Mouse (Mus musculus) midbrain, embryonic 10.5 days (tissue): Measurements from ENCODE around the gene Aif1l. TPM values are rescaled to one million over a fixed set of nuclear protein-coding genes. Genes with fewer than 3 reads are reported as not detected.
"Not testable (repeated sequence)": the region's sequence is repeated elsewhere in the genome, so short reads cannot be mapped to it uniquely, and the experiment has no call there.

Experiments
- DNase-seq: peaks from one replicate; pipeline ENCODE4 v3.0.0-alpha.2; 2017; ENCODE audit warnings: low spot score
- H3K27ac ChIP-seq: fragments of 300-500 bp; sonication (generic); replicated peaks from 2 replicates; pipeline ENCODE4 v1.5.1; 2016; ENCODE audit warnings: mild to moderate bottlenecking
- H3K27me3 ChIP-seq: fragments of 300-500 bp; sonication (generic); 2 replicates; pipeline ENCODE4 v1.6.1; 2016; ENCODE audit warnings: low read depth, mild to moderate bottlenecking; ENCODE audit not compliant: poor library complexity, severe bottlenecking
- H3K36me3 ChIP-seq: fragments of 300-500 bp; sonication (generic); 2 replicates; pipeline ENCODE4 v1.6.1; 2016; ENCODE audit warnings: mild to moderate bottlenecking, moderate library complexity
- H3K4me1 ChIP-seq: fragments of 300-500 bp; sonication (generic); 2 replicates; pipeline ENCODE4 v1.6.1; 2016
- H3K4me3 ChIP-seq: fragments of 300-500 bp; sonication (generic); 2 replicates; pipeline ENCODE4 v1.5.1; 2016; ENCODE audit warnings: mild to moderate bottlenecking, moderate library complexity
- H3K9me3 ChIP-seq: fragments of 300-500 bp; sonication (generic); replicated peaks from 2 replicates; pipeline ENCODE4 v1.6.1; 2016; ENCODE audit warnings: mild to moderate bottlenecking
- WGBS: fragments of 180-500 bp; shearing (Covaris S2); methylation state at CpG from one replicate; pipeline ENCODE4 v1.1.7; 2016; 5-methylcytosine and 5-hydroxymethylcytosine counted together
- polyA plus RNA-seq: library from polyadenylated mRNA; unstranded; fragments of >200 nt; fragmentation: Nextera tagmentation; extraction: Ambion mirVana; gene quantifications from 2 replicates; pipeline ENCODE4 v1.2.1, GENCODE M21; 2016

Gene Aif1l
- polyA plus RNA-seq = 68.3 and 76.2 TPM in 2 replicates

GRCm38 (mm10) chr2:31950058-31950871 lies at the start of gene Aif1l:
Gene Aif1l (plus strand): TSS chr2:31950139.
- Histone ChIP-seq H3K4me3 (peak within 1 kb of the TSS; percentile 94), H3K4me1 (peaks cover 41% of the 10 kb centered on the region), H3K36me3 (peaks cover 32% of the 10 kb centered on the region), H3K27ac (peak within 1 kb of the TSS; percentile 90), H3K9me3 (no peaks in the 10 kb centered on the region), H3K27me3 (peaks cover 20% of the 10 kb centered on the region)
- WGBS = under 1% methylated on average over 66 of the region's 66 CpGs
- peak; percentile 88 for DNase-seq

GRCm38 (mm10) chr2:31900932-31901331 lies 49.0 kb upstream of the Aif1l start:
- WGBS = 74% methylated on average over 4 of the region's 4 CpGs

GRCm38 (mm10) chr2:31901659-31902362 lies 48.1 kb upstream of the Aif1l start:
- Histone ChIP-seq H3K36me3 (no peaks in the 10 kb centered on the region), H3K4me1 (peaks cover 36% of the 10 kb centered on the region), H3K27ac (no peak overlapping the region), H3K9me3 (no peaks in the 10 kb centered on the region), H3K27me3 (0 out of 2 replicates have a peak, but pooled peaks cover 6% of the 10 kb centered on the region), H3K4me3 (no peak overlapping the region)
- DNase-seq = no peak
- 61% methylated on average over 4 of the region's 4 CpGs for WGBS

More at GRCm38 (mm10) chr2:31900932-31901331, 49.0 kb upstream of the Aif1l start:
- Histone ChIP-seq H3K27me3 (0 out of 2 replicates have a peak, but pooled peaks cover 6% of the 10 kb centered on the region), H3K36me3 (no peaks in the 10 kb centered on the region), H3K4me1 (peaks cover 35% of the 10 kb centered on the region), H3K4me3 (no peak overlapping the region), H3K27ac (no peak overlapping the region), H3K9me3 (no peaks in the 10 kb centered on the region)
- DNase-seq = no peak

GRCm38 (mm10) chr2:31904089-31904488 lies 45.9 kb upstream of the Aif1l start:
- WGBS = 12% methylated on average over 6 of the region's 6 CpGs
- H3K9me3 ChIP-seq = no peaks in the 10 kb centered on the region
- H3K4me1 ChIP-seq = peaks cover 36% of the 10 kb centered on the region
- no peak for DNase-seq
- H3K36me3 ChIP-seq = no peaks in the 10 kb centered on the region
- 0 out of 2 replicates have a peak, but pooled peaks cover 6% of the 10 kb centered on the region for H3K27me3 ChIP-seq
- H3K27ac ChIP-seq = peak overlapping the region; percentile 50
- no peak overlapping the region for H3K4me3 ChIP-seq

- peak; percentile 64 for DNase-seq
- Histone ChIP-seq H3K4me3 (no peak overlapping the region), H3K27ac (peak overlapping the region; percentile 50), H3K4me1 (peaks cover 32% of the 10 kb centered on the region), H3K9me3 (no peaks in the 10 kb centered on the region), H3K27me3 (0 out of 2 replicates have a peak, but pooled peaks cover 6% of the 10 kb centered on the region), H3K36me3 (no peaks in the 10 kb centered on the region)
- WGBS = 6% methylated on average over 8 of the region's 8 CpGs
Measured at GRCm38 (mm10) chr2:31904622-31905021, 45.3 kb upstream of the Aif1l start.

GRCm38 (mm10) chr2:31905682-31906081 lies 44.3 kb upstream of the Aif1l start:
- WGBS = 44% methylated on average over 9 of the region's 9 CpGs
- no peak for DNase-seq
- H3K36me3 ChIP-seq = no peaks in the 10 kb centered on the region
- no peak overlapping the region for H3K4me3 ChIP-seq
- H3K27ac ChIP-seq = 0 out of 2 replicates have a peak overlapping the region, but pooled peaks have one; percentile 6
- H3K4me1 ChIP-seq = peaks cover 26% of the 10 kb centered on the region
- 0 out of 2 replicates have a peak, but pooled peaks cover 6% of the 10 kb centered on the region for H3K27me3 ChIP-seq
- H3K9me3 ChIP-seq = no peaks in the 10 kb centered on the region

GRCm38 (mm10) chr2:31906407-31906806 lies 43.5 kb upstream of the Aif1l start:
- Histone ChIP-seq H3K27ac (0 out of 2 replicates have a peak overlapping the region, but pooled peaks have one; percentile 6), H3K4me1 (peaks cover 26% of the 10 kb centered on the region), H3K36me3 (no peaks in the 10 kb centered on the region), H3K9me3 (no peaks in the 10 kb centered on the region), H3K4me3 (no peak overlapping the region), H3K27me3 (0 out of 2 replicates have a peak, but pooled peaks cover 6% of the 10 kb centered on the region)
- WGBS = 91% methylated on average over 9 of the region's 9 CpGs
- DNase-seq = no peak

GRCm38 (mm10) chr2:31912575-31912974 lies 37.4 kb upstream of the Aif1l start:
- H3K36me3 ChIP-seq = no peaks in the 10 kb centered on the region
- no peak overlapping the region for H3K4me3 ChIP-seq
- H3K27ac ChIP-seq = no peak overlapping the region
- DNase-seq = no peak
- H3K9me3 ChIP-seq = no peaks in the 10 kb centered on the region
- 82% methylated on average over 4 of the region's 4 CpGs for WGBS
- H3K4me1 ChIP-seq = peaks cover 6% of the 10 kb centered on the region
- H3K27me3 ChIP-seq = no peaks in the 10 kb centered on the region

- H3K4me1 ChIP-seq, H3K36me3 ChIP-seq, H3K9me3 ChIP-seq, H3K27me3 ChIP-seq, H3K4me3 ChIP-seq, H3K27ac ChIP-seq, DNase-seq: not testable (repeated sequence)
Measured at GRCm38 (mm10) chr2:31914213-31914612, 35.7 kb upstream of the Aif1l start.

- H3K27ac ChIP-seq = no peak overlapping the region
- peaks cover 6% of the 10 kb centered on the region for H3K4me1 ChIP-seq
- no peaks in the 10 kb centered on the region for H3K9me3 ChIP-seq
- WGBS = 29% methylated on average over 4 of the region's 4 CpGs
- no peaks in the 10 kb centered on the region for H3K36me3 ChIP-seq
- H3K4me3 ChIP-seq = no peak overlapping the region
- H3K27me3 ChIP-seq = no peaks in the 10 kb centered on the region
- peak; percentile 80 for DNase-seq
Measured at GRCm38 (mm10) chr2:31915112-31915511, 34.8 kb upstream of the Aif1l start.

GRCm38 (mm10) chr2:31917636-31918035 lies 32.3 kb upstream of the Aif1l start:
- Histone ChIP-seq H3K9me3 (no peaks in the 10 kb centered on the region), H3K27ac (no peak overlapping the region), H3K27me3 (no peaks in the 10 kb centered on the region; the same call in 1 of the 2 replicates), H3K4me1 (peaks cover 6% of the 10 kb centered on the region), H3K36me3 (no peaks in the 10 kb centered on the region), H3K4me3 (no peak overlapping the region)
- 27% methylated on average over 4 of the region's 4 CpGs for WGBS
- DNase-seq = no peak

- H3K27me3 ChIP-seq = no peaks in the 10 kb centered on the region; the same call in 1 of the 2 replicates
- H3K36me3 ChIP-seq = no peaks in the 10 kb centered on the region
- no peak overlapping the region for H3K27ac ChIP-seq
- WGBS = 85% methylated on average over 4 of the region's 4 CpGs
- no peaks in the 10 kb centered on the region for H3K9me3 ChIP-seq
- no peak overlapping the region for H3K4me3 ChIP-seq
- no peak for DNase-seq
- no peaks in the 10 kb centered on the region; the same call in 1 of the 2 replicates for H3K4me1 ChIP-seq
Measured at GRCm38 (mm10) chr2:31923645-31924044, 26.3 kb upstream of the Aif1l start.
